Mouse (Mus musculus) cerebellum, adult 11-12 months (tissue): ENCODE measurements around the gene Sowahb.

Experiments used
- DNase-seq: peaks from one replicate; pipeline ENCODE4 v3.0.0; 2022

Sowahb gene

DNA sequence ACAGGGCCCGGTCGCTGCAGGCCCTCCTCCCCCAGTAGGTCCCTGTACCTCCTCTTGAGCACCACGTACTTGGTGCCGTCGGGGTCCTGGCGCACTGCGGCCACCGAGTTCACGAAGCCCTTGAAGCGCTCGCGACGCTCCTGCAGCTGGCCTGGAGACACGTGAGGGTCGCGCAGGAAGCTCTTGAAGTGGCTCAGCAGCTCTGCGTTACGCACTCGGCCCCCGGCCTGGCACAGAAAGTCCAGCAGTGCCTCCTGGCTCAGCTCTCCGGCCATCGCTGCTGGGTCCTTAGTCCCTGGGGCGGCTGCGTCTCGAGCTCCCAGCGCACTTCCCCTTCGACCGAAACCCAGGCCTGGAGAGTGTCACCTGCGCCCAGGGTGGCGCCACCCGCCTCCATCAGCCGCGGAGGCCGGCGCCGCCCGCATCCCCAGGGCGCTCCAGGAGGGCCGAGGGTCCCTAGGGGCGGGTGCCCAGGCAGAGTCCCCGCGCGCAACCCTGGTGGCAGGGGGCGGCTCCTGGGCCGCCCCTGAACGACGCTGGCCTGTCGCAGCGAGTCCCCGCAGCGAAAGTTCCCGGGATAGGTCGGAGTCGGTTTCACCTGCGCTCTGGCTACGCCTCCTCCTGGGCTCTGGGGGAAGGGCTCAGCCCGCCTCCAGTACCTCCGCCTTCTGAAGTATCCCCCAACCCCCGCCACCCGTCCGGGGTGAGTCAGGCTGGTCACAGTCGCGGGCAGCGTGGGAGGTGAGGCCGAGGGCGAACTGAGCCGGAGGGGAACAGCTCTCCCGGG, at the start of gene Sowahb:
Gene Sowahb, minus strand, starts transcription at position 439 of the 787 bp plus-strand sequence.
- DNase-seq: peak; percentile 92

DNA sequence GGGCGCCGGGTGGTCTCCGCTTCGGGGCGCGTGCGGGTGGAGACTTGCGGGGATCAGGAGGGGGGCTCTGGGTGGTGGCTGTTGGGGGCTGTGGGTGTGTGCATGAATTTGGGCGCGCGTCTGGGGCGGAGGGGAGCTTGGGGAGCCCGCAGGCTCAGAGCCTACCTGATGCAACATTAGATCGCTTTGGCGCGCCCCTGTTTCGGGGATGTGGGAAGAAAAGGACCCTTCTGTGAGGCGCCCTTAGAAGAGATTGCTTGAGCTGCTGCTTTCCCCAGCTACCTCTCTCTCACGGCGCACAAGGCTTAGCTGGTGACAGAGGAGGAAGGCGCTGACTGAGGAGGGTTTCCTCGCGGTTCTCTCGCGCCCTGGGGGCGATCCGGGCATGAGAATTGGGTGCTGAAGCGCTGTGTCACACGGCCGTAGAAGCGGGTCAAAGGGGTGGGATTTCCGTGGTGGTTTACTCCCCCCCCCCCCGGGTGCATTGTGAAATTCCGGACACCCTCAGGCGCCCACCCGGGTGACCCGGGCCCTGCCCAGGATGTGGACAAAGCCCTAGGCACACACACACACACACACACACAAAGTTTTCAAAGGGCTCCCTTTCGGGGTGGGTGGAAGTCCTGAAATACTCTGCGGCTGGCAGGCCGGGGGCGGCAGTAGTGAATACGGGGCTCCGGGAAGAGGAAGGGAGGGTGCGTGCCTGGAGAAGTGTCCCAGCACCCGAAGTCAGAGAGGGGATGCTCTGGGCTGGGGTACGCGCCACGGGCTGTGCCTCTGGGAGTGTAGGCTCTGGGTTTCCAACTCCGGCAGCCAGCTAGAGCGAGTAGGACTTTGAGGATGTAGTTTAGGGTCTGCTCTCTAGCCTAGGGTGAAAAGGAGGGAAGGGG, 49.1 kb upstream of the Sowahb start:
- peak; percentile 47 for DNase-seq

DNA sequence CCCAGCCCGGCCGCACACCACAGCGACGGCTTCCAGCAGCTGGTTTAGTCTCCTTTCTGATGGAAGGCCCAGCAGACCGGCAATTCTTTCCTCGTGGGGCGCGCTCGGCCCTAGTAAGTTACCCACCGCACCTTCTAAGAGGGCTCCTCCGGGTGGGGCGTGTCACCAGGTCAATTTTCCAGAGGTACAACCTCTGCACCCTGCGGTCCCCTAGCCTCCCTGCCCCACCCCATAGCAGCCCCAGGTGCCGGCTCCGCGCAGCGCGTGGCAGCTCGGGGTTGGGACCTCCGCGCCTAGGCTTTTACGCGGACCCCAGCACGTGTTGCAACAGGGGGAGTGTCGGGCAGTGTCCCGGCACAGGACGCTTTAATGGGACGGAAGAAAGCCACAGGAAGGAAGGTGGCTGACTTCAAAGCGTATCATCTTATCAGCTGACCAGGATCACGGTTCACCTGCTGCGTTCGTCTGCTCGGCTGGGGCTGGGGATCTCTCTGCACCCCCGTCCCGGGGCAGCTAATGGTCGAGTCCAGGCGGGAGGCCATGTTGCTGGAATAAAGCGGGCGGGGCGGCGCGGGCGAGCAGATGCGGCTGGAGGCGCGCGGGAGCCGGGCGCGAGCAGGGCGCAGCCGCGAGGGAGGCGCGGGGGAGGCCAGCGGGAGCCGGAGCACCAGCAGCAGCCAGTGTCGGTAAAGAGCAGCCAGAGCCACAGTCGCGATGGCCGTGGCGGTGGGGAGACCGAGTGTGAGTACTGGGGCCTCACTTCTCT, 48.2 kb upstream of the Sowahb start, which contains the start of gene Sept11:
Gene Sept11, plus strand, starts transcription at position 581 of the 766 bp plus-strand sequence.
- peak; percentile 92 for DNase-seq

GRCm38 (mm10) chr5:93092147-93092781, 47.4 kb upstream of the Sowahb start:
- peak; percentile 64 for DNase-seq

DNA sequence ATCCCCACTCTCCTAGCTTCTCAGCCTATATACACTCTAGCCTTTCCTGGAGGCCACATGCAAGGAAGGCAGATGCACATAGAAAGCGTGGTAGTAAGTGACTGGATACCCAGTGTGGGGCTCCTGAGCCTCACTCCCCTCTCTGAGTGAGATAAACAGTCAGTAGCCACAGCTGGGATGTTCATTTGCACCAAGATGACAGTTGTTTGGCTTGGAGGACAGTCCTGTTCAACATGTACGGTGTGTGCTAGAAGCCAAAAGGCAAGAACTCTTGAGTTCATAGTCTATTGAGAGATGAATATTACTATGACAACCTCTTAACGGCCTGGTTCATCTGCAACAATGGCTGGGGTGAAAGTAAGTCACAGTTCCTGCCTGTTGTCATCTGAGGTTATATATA, 46.4 kb upstream of the Sowahb start:
- DNase-seq: no peak

GRCm38 (mm10) chr5:93085900-93086299, 41.1 kb upstream of the Sowahb start:
- no peak for DNase-seq

DNA sequence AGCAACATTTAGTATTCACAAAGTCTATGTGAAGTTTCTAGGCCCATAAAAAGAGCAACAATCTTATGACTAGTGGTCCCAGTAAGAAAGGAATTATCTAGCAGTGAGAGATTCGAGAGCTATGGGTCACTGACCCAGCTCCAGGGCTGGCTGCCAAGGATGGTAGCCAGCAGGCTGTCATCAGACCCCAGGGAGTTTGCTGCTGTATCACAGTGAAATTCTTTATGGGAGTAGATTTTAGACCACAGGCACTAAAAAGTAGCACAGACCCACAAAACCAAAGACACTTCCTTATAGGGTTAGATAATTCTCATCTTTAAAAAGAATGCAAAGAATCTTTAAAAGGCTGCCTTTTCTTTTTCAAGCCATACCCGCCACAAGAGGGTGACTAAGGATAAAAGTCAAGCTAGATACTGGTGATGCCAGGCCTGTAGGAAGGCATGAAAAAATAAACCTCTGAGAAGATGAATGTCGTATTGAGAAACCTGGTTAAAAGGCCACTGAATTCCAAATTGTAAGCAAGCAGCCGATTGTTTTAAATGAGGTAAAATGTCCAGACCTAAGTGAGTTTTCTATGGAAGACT, 40.3 kb upstream of the Sowahb start:
- no peak for DNase-seq

DNA sequence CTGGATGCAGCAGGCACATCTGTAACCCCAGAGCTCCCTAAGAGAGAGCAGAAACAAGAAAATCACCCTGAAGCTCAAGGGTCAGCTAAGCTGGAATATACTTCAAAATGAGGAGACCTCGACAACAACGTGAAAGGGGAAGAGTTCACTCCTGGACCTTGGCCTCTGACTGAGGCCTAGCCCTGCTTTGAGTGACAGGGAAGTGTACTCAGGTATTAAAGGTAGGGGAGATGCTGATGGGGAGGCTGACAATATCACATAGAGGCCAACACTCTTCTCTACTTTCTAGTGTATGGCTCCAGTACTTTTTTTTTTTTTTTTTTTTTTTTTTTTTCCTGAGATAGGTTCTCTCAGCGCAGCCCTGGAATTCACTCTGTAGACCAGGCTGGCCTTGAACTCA, 34.8 kb upstream of the Sowahb start:
- DNase-seq: no peak

DNA sequence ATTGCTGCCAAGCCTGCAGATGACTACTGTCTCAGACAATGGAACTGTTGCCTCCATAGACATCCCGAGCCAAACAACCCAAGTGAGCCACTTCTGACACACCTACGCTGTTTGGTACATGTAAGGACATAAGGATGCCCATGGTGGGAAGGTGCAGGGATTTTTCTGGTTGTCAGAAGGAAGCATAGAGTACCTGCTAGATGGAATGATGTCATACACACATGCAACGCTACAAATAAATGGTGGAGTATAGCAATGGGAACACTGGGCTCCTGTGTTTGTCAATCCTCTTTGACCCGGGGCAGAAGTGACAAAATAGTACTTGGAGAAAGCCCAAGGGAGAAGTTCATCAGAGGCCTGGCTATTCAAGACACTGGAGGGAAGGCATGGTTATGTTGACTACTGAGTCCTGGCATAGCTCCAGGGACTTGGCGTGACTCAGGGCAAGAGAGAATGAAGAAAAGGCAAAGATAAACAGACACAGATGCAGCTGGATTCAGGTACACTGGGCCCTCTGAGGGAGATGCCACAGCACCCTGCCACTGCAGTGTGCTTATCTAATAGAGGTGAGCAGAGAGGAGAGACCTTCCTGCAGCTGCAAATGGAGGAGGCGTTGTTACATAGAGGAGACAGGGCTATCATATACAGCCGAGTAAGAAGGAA, 33.0 kb upstream of the Sowahb start:
- no peak for DNase-seq

DNA sequence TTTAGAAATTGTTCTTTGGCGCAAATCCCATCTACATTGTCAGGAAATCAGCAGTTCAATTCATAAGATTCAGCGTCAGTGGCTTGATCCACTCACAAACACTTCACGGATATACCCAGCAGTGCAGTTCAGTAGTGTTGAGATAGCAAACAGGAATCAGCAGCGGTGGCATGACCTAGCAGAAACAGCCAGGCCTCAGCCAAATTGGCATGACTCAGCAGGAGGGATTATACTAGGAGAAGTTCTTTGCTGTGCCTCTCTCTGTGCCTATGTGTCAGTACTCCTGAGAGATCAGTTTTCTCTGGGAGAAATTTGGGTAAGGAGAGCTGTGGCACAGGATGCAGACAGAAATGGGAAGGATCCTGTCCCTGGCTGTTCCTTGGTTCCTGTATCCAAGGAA, 16.0 kb upstream of the Sowahb start:
- no peak for DNase-seq

DNA sequence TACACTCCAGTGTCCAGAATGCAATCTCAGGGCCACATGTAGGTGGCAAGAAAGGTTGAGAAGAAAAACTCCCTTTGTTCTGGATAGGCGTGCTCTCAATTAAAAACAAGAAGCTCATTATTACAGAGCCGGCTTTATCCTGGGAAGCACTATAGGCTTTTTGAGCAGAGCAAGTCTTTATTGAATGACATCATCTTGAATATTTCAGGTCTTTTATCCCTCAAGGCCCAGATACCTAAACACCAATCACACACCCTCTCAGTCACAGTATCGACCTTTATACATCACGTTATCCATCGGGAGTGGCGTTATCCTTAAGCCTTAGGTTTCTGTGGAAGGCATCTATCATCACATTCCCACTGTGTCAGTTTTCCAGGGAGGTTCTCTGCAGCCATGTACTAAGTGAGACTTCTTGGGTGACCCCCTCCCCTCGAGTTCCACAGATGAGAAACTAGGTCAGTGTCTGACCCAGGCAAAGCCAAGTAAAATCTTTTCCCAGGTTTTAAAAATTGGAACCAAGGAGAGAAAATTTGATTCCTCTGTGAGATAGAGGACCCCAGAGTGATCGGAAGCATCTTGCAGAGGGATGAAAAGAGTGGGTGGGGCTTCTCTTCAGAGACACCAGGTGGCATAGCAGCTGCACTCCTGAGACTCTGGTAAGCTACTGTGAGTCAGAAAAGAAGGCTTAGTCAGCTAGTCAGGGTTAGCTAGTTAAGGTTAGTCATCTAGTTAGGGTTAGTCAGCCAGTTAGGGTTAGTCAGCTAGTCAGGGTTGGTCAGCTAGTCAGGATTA, 9.0 kb upstream of the Sowahb start:
- DNase-seq: no peak

DNA sequence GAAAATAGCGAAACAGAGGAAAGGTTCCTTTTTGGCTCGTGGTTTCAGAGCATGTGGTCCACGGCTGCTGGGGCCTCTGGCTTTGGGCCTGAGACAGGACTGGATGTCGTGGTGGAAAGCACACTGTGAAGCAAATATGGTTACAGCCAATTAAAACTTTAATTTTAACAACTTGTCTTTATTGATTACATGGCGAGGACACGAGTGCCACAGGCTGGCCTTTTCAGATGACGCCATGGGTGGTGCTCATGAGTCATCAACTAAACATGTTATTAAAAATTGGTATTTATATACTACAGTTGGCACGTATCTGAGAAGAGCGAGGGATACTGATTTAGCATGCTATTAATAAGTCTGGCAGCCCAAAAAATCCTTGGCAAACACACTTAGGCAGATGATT, 7.1 kb upstream of the Sowahb start:
- peak; percentile 75 for DNase-seq

DNA sequence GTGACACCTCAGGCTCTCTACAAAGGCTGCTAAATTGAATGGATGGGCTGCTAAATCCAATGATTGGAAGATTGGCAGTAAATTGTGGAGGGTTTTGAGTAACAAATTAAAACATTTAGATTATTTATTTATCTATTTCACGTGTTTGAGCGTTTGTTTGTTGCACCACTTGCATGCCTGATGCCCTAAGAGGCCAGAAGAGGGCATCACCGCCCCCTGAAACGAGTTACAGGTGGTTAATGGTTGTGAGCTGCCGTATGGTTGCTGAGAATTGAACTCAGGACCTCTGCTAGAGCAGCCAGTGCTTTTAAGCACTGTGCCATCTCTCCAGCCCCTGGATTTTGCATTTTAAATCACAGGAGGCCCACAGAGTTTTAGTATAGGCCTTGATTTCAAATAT, 6.2 kb upstream of the Sowahb start:
- peak; percentile 28 for DNase-seq

DNA sequence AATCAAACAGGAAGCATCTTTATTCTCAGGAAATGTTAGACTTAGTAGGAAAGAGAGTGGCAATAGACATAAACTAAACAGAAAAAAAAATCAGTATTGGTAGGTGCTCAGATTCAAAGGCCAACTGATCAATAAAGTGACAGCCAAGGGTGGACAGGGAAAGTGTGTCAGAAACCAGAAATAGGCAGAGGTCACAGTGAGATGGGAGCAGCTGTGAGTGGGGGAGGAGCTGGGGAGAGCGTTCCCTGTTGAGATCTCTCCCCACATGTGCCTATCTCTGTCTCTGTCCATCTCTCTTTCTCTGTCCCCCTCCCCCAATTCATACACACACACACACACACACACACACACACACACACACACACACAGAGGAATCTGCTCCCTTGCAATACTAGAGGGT, 5.1 kb upstream of the Sowahb start:
- peak; percentile 40 for DNase-seq

DNA sequence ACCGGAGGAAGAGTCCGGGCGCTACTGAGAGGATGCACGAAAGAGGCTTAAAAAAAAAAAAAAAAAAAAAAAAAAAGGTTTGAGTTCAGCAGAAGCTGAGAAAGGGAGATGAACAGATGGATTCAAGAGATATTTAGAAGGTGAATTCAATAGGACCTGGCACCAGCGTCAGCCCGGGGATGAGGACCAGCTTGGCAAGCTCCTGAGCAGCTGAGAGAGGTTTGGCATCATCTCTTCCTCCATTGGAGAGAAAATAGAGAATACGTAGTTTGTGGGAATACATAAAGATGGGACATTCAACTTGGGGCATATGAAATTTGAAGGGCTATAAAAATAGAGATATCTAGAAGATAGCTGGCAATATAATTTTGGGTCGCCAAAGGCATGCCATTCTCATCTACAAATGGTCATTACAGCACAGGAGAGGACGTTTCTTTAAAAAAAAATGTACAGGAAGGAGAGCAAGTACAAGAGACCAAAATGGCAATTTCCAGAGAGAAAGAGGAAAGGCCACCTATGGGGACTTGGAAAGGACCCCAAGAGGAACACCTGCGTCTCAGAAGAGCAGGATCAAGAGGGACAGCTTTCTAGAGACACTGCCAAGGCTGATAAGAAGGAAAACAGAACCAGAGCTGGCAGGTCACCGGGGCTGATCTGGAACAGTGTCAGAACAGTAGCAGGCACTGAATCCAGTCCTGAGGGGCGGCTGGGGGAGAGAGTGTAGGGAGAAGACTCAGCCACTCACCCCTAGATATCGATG, 3.8 kb upstream of the Sowahb start:
- DNase-seq: peak; percentile 93

DNA sequence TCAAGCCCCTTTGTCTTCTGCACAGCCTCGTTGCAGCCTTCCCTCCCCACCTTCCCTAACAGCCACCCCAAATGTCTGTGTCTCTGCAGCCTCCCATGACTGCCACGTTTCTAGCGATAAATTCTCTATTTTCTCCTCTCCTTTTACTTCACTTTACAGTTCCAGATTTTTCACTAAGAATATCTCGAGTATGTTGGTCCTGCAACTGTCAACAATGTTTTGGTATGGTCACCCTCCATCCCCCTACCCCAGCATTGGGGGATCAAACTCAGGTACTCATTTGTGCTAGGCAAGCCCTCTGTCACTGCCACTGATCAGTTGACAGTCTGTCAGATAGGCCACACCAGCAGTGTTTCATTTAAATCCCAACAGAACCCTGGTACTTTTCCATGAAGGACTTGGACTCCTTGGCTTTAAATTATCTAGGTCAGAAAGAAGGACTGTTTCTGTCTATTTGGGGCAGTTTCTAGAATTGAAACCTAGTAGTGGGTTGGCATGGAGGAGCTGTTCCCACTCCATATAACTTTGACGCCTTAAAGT, 1.6 kb upstream of the Sowahb start:
- peak; percentile 45 for DNase-seq

- no peak for DNase-seq
Measured at GRCm38 (mm10) chr5:93045371-93045714, 521 bp upstream of the Sowahb start.

DNA sequence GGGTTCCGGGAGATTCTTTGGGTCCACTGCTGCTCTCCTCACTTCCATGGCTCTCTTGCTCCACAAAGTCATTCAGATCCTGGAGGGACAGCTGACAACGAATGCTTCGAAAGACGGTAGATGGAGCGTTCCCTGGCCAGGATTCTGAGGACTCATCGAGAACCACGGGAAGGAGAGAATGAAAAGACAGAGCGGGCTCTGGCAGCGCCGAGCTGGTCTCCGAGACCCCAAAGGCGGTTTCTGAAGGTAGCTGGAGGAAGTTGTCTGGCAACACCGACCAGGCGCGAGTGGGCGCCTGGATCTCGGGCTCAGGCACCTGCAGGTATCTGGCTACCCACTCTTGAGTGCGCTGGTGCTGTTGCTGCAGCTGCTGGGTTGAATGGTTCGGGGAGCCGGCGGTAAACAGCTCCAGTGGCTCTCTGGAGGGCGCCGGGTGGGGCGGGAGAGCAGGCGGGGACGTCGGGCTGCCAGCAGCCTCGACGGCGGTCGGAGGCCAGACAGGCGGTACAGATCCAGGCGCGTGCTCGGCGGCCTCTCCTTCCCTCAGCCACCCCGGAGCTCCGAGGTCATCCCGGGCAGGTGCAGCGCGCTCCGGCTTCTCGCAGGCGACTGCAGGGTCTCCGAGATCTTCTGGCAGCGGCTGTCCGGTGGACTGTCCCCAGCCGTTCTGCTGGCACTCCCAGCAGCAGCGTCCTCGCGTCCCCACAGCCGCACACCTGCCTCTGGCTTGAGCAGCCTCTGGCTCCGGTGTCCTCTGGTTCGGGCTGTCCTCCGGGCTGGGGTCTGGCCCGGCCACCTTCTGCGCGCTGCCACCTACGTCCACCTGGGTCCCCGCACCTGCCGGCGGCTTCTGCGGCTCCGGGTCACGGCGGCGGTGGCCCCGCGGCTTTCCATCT, 886 bp downstream of the Sowahb start:
- no peak for DNase-seq
